Comparison of ENCODE assay signal across 8 mouse cellular contexts in the genomic region with DNA sequence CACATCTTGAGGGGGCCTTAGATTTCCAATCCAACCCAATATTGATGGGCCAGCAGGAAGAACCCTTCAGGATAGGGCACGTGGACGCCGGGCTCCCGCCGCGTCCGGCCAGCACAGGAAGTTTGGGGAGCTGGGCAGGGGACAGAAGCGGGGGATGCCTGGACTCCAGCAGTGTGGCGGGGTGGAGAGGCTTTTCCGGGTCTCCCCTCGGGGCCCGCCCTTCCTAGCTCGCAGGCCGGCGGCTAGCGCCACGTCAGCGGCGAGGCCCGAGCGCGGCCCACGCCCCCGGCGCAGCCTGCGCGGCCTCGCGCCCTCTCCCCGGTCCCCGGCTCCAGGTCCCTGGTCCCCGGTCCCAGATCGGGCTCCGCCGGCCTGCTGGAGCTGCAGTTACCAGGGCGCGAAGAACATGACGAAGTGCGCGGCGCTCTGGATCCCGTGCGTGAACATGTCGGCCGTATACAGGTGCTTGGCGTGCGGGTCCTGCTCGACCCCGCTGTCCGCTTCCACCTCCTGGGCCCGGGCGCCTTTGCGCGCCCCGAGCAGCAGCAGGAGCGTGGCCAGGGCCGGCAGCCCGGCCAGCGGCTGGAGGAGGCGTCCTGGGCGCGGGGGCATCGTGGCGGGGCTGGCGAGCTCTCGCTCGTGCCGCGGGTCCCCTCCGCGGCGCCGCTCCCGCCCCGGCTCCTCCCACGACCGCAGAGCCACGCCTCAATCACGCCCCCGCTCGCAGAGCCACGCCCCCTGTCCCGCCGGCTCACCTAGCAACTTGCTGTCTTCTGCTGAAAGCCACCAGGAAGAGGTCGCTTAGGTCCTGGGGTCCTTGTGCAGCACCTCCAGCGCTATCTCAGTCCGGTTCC. TPM values are rescaled to one million over a fixed set of nuclear protein-coding genes. Genes with fewer than 3 reads are reported as not detected.
A peak's percentile ranks its signal among the peaks of the same experiment; 100 is the strongest.
DNase-seq lines count a peak whose midpoint lies in the region; ATAC-seq and TF ChIP-seq lines count a peak whose summit lies in the region.

No protein-coding gene starts in this region.

- H3K9ac ChIP-seq in hindbrain, embryonic 14.5 days, result peak overlapping the region; percentile 83

- TF ChIP-seq CTCF in Patski (IDR thresholded peaks at IDR 0.05), result no peak

- under 1% methylated on average over 56 of the region's 87 CpGs for WGBS in hindbrain, embryonic 14.5 days

- H3K27ac ChIP-seq in hindbrain, embryonic 14.5 days, result peak overlapping the region; percentile 78

- peak overlapping the region; percentile 78 for H3K4me3 ChIP-seq in hindbrain, embryonic 14.5 days (replicated peaks; ENCODE audit: low read length)

- peak overlapping the region; percentile 81 for H3K4me2 ChIP-seq in hindbrain, embryonic 14.5 days (replicated peaks)

- POLR2A ChIA-PET in Patski (lab: Charles Lee), result interaction anchor here (1.3 to 2.4 kb wide), 2 partner anchors 14 to 18 kb away, joined by 6 to 11 read pairs; no protein-coding TSS in a partner anchor

- H3K36me3 ChIP-seq in hindbrain, embryonic 14.5 days (replicated peaks; ENCODE audit: control insufficient read depth, insufficient read depth), result peaks cover 3% of the 10 kb centered on the region; the same call in 1 of the 2 replicates

- peaks cover 17% of the 10 kb centered on the region for H3K4me1 ChIP-seq in hindbrain, embryonic 14.5 days (replicated peaks; ENCODE audit: control insufficient read depth, insufficient read depth, low read length)

- DNase-seq in Patski (ENCODE audit: low read depth, low spot score), result no peak
- DNase-seq in cerebellum, postnatal 14 days, result peak; percentile 86 to 91
- DNase-seq in frontal cortex, postnatal 25 days (ENCODE audit: low spot score in 2 of 2), result peak; percentile 63 to 78
- peak; percentile 77 for DNase-seq in hindbrain, embryonic 14.5 days (ENCODE audit: low spot score)
- DNase-seq in layer of hippocampus, postnatal 36 days, result peak; percentile 85 to 87
- DNase-seq in lung, postnatal 36 days, result peak; percentile 91
- peak; percentile 87 for DNase-seq in retina, embryonic 14.5 days (ENCODE audit: low spot score)
- DNase-seq in thymus, postnatal 36 days, result peak; percentile 94 to 97

- no peaks in the 10 kb centered on the region for H3K9me3 ChIP-seq in hindbrain, embryonic 14.5 days (ENCODE audit: control insufficient read depth, low read length)

- H3K27me3 ChIP-seq in Patski, result no peaks in the 10 kb centered on the region
- no peaks in the 10 kb centered on the region for H3K27me3 ChIP-seq in hindbrain, embryonic 14.5 days (ENCODE audit: control insufficient read depth, insufficient read depth, low read length)

- in situ Hi-C loops in Patski (cut with MboI; ENCODE audit: low pct_unique_long_range_greater_than_20kb), result no loop called here

- CTCF ChIA-PET in Patski (lab: Charles Lee), result interaction anchor here (1.2 kb wide), 1 partner anchor 15 kb away, joined by 3 read pairs; no protein-coding TSS in a partner anchor

- peak; percentile 88 for ATAC-seq in Patski
- peak; percentile 90 for ATAC-seq in hindbrain, embryonic 14.5 days (ENCODE audit: low FRiP score)

RNA-seq across cellular contexts. Expression of gene Txndc5, which starts 0.6 kb away (rescaled TPM):
- 337 TPM for polyA plus RNA-seq in Patski (2021)
- 102 and 108 TPM in 2 replicates for polyA plus RNA-seq in hindbrain, embryonic 14.5 days (2014; fragmentation: Nextera tagmentation; extraction: Ambion mirVana)
- 10 to 100 TPM; 42.9 to 44.3 TPM for total RNA-seq in layer of hippocampus, postnatal 36 days (2021)
